Mouse (Mus musculus): ENCODE results near the gene Gm43518.

GRCm38 (mm10) chr5:123957213-123957612, 30.0 kb downstream of the Gm43518 start:
- TF ChIP-seq EP300 (IDR thresholded peaks at IDR 0.05; ENCODE audit: insufficient read depth, low read depth, low read length), result no peak
- no peak for TF ChIP-seq CTCF (IDR thresholded peaks at IDR 0.05)

Data from heart, adult 2 months (tissue).